Mouse (Mus musculus): ENCODE results near the gene Fbxo28.

Fbxo28 gene

GRCm38 (mm10) chr1:182288601-182289000 lies 52.8 kb downstream of the Fbxo28 start:
- DNase-seq (ENCODE audit: low read depth, low spot score): no peak

DNA sequence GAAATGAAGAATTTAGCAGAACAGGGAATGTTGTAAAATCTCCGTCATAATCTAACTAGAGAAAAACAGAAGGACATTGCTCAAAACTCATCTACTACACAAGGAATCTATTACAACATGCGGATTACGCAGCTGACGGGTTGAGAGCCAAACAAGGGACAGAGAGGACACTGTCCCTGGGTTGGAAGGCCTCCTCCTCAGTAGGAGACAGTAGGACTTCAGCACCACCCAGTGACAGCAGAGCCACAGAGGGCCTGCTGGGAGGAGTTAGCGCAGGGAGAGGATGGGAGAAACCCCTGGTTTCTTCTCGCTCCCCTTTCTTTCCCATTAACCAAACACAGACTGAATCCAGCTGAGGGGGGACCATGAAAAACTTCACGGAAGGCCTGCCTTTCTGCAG lies 53.6 kb downstream of the Fbxo28 start:
- no peak for DNase-seq (ENCODE audit: low read depth, low spot score)

- DNase-seq (ENCODE audit: low read depth, low spot score): no peak
Measured at GRCm38 (mm10) chr1:182284795-182285194, 56.6 kb downstream of the Fbxo28 start.

DNA sequence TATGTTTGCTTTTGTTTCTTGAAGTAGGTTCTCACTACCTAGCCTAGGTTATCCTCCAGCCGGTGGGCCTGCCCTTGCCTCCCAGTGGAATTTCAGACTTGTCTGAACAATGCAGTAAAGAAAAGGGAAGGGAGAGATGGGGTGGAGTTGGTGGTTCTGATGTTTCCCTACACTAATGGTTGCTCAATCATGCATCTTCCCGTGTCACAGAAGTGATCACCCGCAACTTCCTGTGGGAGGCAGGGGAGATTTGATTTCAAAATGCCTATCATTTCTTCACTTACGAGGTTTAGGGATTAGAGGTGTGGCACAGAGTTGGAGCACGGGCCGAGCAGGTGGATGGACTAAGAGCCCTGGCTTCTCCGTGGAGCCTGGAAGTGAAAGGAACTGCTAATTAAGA lies 58.2 kb downstream of the Fbxo28 start:
- DNase-seq (ENCODE audit: low read depth, low spot score): no peak

DNA sequence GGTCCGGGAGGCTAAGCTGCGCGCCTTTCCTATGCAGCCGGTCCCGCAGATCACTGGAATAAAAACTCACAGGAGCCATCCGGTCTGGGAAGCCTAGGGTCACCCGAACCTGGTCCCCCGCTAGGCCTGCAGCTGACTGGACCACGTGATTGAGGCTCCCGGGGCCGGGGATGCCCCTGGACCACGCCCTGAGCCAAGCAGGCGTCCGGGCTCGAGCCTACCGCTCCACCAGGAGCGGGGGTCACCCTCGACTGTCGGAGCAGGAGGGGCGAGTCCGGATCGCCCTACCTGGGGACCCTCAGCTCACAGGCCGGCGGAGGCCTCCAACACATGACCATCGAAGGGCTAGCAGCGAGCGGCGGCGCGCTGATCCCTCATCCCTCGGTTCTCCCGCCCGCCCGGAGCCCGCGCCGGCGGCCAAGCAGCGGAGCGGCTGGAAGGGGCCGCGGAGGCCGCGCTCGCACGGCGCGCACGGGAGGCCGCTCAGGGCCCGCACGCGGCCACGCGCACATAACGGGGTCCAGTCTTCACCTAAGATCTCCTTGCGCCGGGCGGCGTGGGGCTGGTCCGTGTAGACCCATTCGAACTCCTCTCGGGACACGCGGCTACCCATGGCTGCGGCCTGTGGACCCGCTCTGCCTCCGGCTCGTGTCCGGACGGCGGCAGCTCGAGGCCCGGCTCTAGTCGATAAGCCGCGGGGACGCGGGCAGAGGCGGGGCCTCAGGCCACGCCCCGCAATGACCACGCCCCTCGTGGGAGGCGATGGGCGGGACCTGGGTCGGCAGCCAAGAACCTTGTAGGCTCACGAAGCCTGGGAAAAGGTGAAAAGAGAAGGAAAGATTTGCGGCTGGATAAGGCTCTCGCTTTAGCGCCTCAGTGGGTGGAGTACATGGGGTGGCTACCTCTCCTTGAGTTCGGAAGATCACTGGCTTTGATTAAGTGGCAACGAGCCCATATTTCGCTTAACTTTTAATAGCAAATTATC lies 59.0 kb downstream of the Fbxo28 start, which contains the start of gene Degs1:
Degs1 (minus strand) TSS at position 714 of the 985 bp plus-strand sequence.
- peak; percentile 87 for DNase-seq (ENCODE audit: low read depth, low spot score)

DNA sequence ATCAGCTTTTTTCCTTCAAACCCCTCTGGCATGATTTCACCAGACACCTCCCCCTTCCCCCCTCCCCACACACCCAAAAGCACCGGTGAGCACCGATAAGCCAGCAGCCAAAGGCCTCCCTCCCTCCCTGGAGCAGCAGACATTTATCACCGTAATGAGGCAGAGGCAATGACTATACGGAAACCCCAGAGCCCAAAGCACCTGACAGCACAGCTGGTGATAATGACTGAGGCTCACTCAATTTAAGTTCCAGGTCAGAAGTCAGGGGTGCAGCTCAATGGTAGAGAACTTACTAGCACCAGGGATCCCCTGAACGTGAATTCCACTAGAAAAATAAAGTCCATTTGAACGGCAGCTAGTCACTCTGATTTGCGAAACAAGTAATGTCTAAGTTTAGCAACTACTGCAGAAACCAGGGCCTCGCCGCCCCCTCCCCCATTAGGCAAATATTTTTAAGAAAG lies 60.1 kb downstream of the Fbxo28 start:
- DNase-seq (ENCODE audit: low read depth, low spot score): peak; percentile 32

- DNase-seq (ENCODE audit: low read depth, low spot score): no peak
Measured at GRCm38 (mm10) chr1:182280577-182280976, 60.9 kb downstream of the Fbxo28 start.

- no peak for DNase-seq (ENCODE audit: low read depth, low spot score)
Measured at GRCm38 (mm10) chr1:182280046-182280445, 61.4 kb downstream of the Fbxo28 start.

GRCm38 (mm10) chr1:182279436-182279835 lies 62.0 kb downstream of the Fbxo28 start:
- no peak for DNase-seq (ENCODE audit: low read depth, low spot score)

DNA sequence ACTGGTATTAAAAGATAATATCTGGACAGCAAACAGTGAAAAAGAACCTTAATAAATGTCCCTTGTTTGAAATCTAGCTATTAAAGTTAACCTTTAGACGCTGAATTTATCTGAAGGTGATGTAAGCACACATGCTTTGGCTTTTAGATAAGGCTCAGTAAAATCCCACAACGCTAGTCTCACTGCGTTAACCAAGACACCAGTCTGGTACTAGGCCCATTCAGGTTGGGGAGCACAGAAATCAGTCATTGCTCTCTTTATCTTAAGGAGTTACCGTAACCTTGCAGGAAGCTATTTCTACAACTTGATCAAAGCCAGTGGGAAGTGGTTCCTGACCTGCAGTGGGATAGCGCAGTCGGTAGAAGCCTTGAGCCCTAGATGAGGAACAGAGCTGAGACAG lies 66.3 kb downstream of the Fbxo28 start:
- no peak for DNase-seq (ENCODE audit: low read depth, low spot score)

DNA sequence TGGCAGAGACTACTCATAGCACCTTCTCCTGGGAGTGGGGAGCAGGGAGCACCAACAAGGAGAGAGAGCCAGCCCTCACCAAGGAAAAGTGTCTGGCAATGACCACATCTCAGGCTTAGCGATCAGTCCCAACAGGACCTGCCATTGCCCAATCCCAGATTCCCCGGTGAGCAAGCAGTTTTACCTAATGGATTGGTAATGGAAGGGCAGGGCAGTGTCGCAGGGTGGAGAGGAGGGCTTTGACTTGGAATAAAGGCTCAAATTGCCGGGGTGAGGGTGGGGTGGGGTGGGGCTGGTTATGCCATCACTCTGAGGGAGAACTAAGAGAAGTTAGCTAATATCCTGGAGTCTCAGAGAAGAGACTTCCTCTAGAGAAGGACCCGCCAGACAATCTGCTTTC lies 69.8 kb downstream of the Fbxo28 start:
- peak; percentile 33 for DNase-seq (ENCODE audit: low read depth, low spot score)

DNA sequence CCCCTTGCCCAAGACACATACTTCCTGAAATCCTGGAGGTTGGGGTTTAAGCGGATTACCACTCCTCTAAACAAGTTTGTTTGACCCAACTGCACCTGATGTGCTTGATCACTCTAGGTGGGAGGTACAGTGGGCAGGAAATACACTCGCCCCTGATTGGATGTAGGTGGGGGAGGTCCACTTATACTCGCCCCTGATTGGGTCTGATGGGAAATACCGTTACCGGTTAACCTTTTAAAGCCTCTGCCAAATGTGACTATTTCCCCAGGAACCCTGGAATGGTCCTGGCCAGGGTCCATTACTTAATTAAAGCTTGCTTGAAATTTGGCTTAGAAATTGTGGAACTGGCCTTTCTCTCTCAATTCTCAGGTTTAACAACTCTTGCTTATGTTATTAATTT lies 70.3 kb downstream of the Fbxo28 start:
- no peak for DNase-seq (ENCODE audit: low read depth, low spot score)

DNA sequence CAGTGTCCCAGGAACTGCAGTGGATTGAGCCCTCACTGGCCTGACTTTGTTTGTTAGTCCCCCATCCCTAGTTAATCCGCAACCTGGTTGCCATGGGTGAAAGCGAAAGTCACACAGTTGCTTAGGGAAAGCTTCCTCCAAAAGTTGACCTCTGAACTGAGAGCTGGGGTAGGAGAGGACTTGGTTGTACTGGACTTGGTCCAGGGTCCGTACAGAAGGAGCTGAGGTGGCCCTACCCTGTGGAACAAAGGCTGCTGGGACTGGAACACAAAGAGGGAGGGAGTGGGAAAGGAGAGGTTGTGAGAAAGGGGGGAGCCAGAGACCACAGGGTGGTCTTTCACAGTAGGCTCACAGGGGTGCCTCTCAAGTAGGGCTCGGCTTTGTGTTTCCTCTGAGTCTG lies 73.1 kb downstream of the Fbxo28 start:
- no peak for DNase-seq (ENCODE audit: low read depth, low spot score)

- no peak for DNase-seq (ENCODE audit: low read depth, low spot score)
Measured at GRCm38 (mm10) chr1:182266028-182266525, 75.4 kb downstream of the Fbxo28 start.
